Mouse (Mus musculus) urinary bladder, postnatal 0 days (tissue): Measurements from ENCODE around the gene Gm6763. TPM values are rescaled to one million over a fixed set of nuclear protein-coding genes. Genes with fewer than 3 reads are reported as not detected.

Experiments
- polyA plus RNA-seq: library from polyadenylated mRNA; unstranded; fragments of >200 nt; fragmentation: Nextera tagmentation; extraction: Ambion mirVana; gene quantifications from 2 replicates; pipeline ENCODE4 v1.2.1, GENCODE M21; 2015

The Gm6763 gene
- polyA plus RNA-seq: not detected in 2 replicates

GRCm38 (mm10) chr10:104151197-104151596 is at the start of gene Gm6763:
Gm6763 (plus strand) TSS chr10:104151497.

GRCm38 (mm10) chr10:104142687-104143086 is 8.6 kb upstream of the Gm6763 start, which contains the start of gene Gm21293:
Gm21293 (plus strand) TSS chr10:104142987.

GRCm38 (mm10) chr10:104159706-104160105 is 8.4 kb downstream of the Gm6763 start, which contains the start of gene Gm8764:
Gm8764 (plus strand) TSS chr10:104160006.

GRCm38 (mm10) chr10:104168215-104168614 is 16.9 kb downstream of the Gm6763 start, which contains the start of gene Gm21304:
Gm21304 (plus strand) TSS chr10:104168515.

GRCm38 (mm10) chr10:104176724-104177123 is 25.4 kb downstream of the Gm6763 start, which contains the start of gene Gm21312:
Gm21312 (plus strand) TSS chr10:104177024.

GRCm38 (mm10) chr10:104185233-104185632 is 33.9 kb downstream of the Gm6763 start, which contains the start of gene Gm20765:
Gm20765 (plus strand) TSS chr10:104185533.

GRCm38 (mm10) chr10:104193742-104194141 is 42.4 kb downstream of the Gm6763 start, which contains the start of gene Gm4340:
Gm4340 (plus strand) TSS chr10:104194042.

Other genes with a start within 250 kb of the Gm6763 start
- gene Gm21293, start 8.5 kb upstream of the Gm6763 start, polyA plus RNA-seq: not detected in 2 replicates
- gene Gm8764, start 8.5 kb downstream of the Gm6763 start, polyA plus RNA-seq: not detected in 2 replicates
- gene Gm21304, start 17.0 kb downstream of the Gm6763 start, polyA plus RNA-seq: not detected in 2 replicates
- gene Gm21312, start 25.5 kb downstream of the Gm6763 start, polyA plus RNA-seq: not detected in 2 replicates
- not detected in 2 replicates for gene Gm20765, start 34.0 kb downstream of the Gm6763 start, polyA plus RNA-seq
- not detected in 2 replicates for gene Gm4340, start 42.5 kb downstream of the Gm6763 start, polyA plus RNA-seq